Mouse (Mus musculus) myocyte (in vitro differentiated cells): Measurements from ENCODE around the gene Cd1d1. TPM values are rescaled to one million over a fixed set of nuclear protein-coding genes. Genes with fewer than 3 reads are reported as not detected.

ENCODE experiments used
- H3K27me3 ChIP-seq: one replicate; pipeline ENCODE4 v1.6.1; 2011; ENCODE audit not compliant: control insufficient read depth, insufficient read depth, insufficient read length
- H3K36me3 ChIP-seq: one replicate; pipeline ENCODE4 v1.6.1; 2011; ENCODE audit not compliant: control insufficient read depth, insufficient read depth
- H3K4me2 ChIP-seq: one replicate; pipeline ENCODE4 v1.6.1; 2011; ENCODE audit warnings: low read depth, control low read depth
- H3K4me3 ChIP-seq: one replicate; pipeline ENCODE4 v1.5.1; 2011; ENCODE audit warnings: mild to moderate bottlenecking, control low read depth, moderate library complexity
- H3K79me2 ChIP-seq: one replicate; pipeline ENCODE4 v1.6.1; 2011; ENCODE audit not compliant: control insufficient read depth, insufficient read depth
- H3ac ChIP-seq: one replicate; pipeline ENCODE4 v1.6.1; 2011; ENCODE audit not compliant: control insufficient read depth, insufficient read length
- CEBPB ChIP-seq: IDR thresholded peaks from 2 replicates; pipeline ENCODE4 v1.6.1; 2011; ENCODE audit warnings: mild to moderate bottlenecking, moderate library complexity; ENCODE audit not compliant: poor library complexity, insufficient read depth, severe bottlenecking
- E2F4 ChIP-seq: IDR thresholded peaks from one replicate; pipeline ENCODE4 v1.6.1; 2011; ENCODE audit warnings: mild to moderate bottlenecking, control low read depth, moderate library complexity; ENCODE audit not compliant: insufficient read depth
- MAX ChIP-seq: IDR thresholded peaks from one replicate; pipeline ENCODE4 v1.6.1; 2011; ENCODE audit warnings: low read depth, mild to moderate bottlenecking, control low read depth
- MYOD1 ChIP-seq, 3 experiments: IDR thresholded peaks; one replicate each; pipeline ENCODE4 v1.6.1; 2011; ENCODE audit warnings: control low read depth in 2 of 3, low read depth in 2 of 3, mild to moderate bottlenecking in 2 of 3, moderate library complexity in 1 of 3; ENCODE audit not compliant: insufficient read length in 2 of 3, control insufficient read depth in 1 of 3
- MYOG ChIP-seq, 3 experiments: IDR thresholded peaks; one replicate each; pipeline ENCODE4 v1.6.1; 2011; ENCODE audit warnings: control low read depth in 2 of 3, low read depth in 2 of 3, mild to moderate bottlenecking in 2 of 3; ENCODE audit not compliant: insufficient read length in 2 of 3, control insufficient read depth in 1 of 3, insufficient read depth in 1 of 3
- POLR2A ChIP-seq: IDR thresholded peaks from one replicate; pipeline ENCODE4 v1.6.1; 2011; ENCODE audit warnings: low read depth, mild to moderate bottlenecking, control low read depth, moderate library complexity; ENCODE audit not compliant: insufficient read length
- POLR2AphosphoS2 ChIP-seq: IDR thresholded peaks from one replicate; pipeline ENCODE4 v1.6.1; 2011; ENCODE audit warnings: low read depth, control low read depth; ENCODE audit not compliant: insufficient read length
- REST ChIP-seq: IDR thresholded peaks from one replicate; pipeline ENCODE4 v1.6.1; 2011; ENCODE audit warnings: mild to moderate bottlenecking, control low read depth, moderate library complexity; ENCODE audit not compliant: insufficient read depth, insufficient read length
- SRF ChIP-seq: IDR thresholded peaks from one replicate; pipeline ENCODE4 v1.6.1; 2011; ENCODE audit warnings: low read depth; ENCODE audit not compliant: control insufficient read depth, insufficient read length
- TCF12 ChIP-seq: IDR thresholded peaks from one replicate; pipeline ENCODE4 v1.6.1; 2011; ENCODE audit warnings: mild to moderate bottlenecking, control low read depth; ENCODE audit not compliant: poor library complexity, insufficient read depth, severe bottlenecking
- TCF3 ChIP-seq: IDR thresholded peaks from one replicate; pipeline ENCODE4 v1.6.1; 2011; ENCODE audit warnings: low read depth, control low read depth; ENCODE audit not compliant: insufficient read length
- USF1 ChIP-seq: IDR thresholded peaks from one replicate; pipeline ENCODE4 v1.6.1; 2011; ENCODE audit warnings: low read depth, mild to moderate bottlenecking, control low read depth, moderate library complexity
- polyA plus RNA-seq: library from polyadenylated mRNA; unstranded; fragments of >200 nt; fragmentation: generic; extraction: Trizol; gene quantifications from one replicate; pipeline ENCODE4 v1.2.1, GENCODE M21; 2012; ENCODE audit warnings: missing spikeins

The Cd1d1 gene
- polyA plus RNA-seq: 0.38 TPM

- Histone ChIP-seq H3K36me3 (no peaks in the 10 kb centered on the region), H3ac (no peak within 1 kb of the TSS), H3K4me2 (peak within 1 kb of the TSS; percentile 66), H3K79me2 (no peaks in the 10 kb centered on the region), H3K27me3 (no peaks in the 10 kb centered on the region), H3K4me3 (peak within 1 kb of the TSS; percentile 27)
- no peak for TF ChIP-seq SRF
- TF ChIP-seq REST: no peak
- TF ChIP-seq POLR2AphosphoS2: no peak
- TF ChIP-seq TCF3: no peak
Observed at GRCm38 (mm10) chr3:86999415-86999740, at the start of gene Cd1d1. Cd1d1 (minus strand) TSS chr3:86999441.

- Histone ChIP-seq H3K36me3 (no peaks in the 10 kb centered on the region), H3K4me2 (no peak overlapping the region), H3K4me3 (no peak overlapping the region), H3K27me3 (no peaks in the 10 kb centered on the region), H3K79me2 (no peaks in the 10 kb centered on the region), H3ac (no peak overlapping the region)
- TF ChIP-seq SRF: no peak
- no peak for TF ChIP-seq MAX
- no peak for TF ChIP-seq TCF12
- no peak for TF ChIP-seq USF1
- TF ChIP-seq CEBPB: no peak
- TF ChIP-seq TCF3: no peak
- no peak for TF ChIP-seq POLR2A
- no peak for TF ChIP-seq POLR2AphosphoS2
- no peak for TF ChIP-seq E2F4
- TF ChIP-seq MYOG (IDR thresholded peaks at IDR 0.05; ENCODE audit: control insufficient read depth in 1 of 3, insufficient read depth in 1 of 3, insufficient read length in 2 of 3, low read depth in 2 of 3): no peak
- no peak for TF ChIP-seq MYOD1 (IDR thresholded peaks at IDR 0.05; ENCODE audit: control insufficient read depth in 1 of 3, insufficient read length in 2 of 3, low read depth in 2 of 3)
- no peak for TF ChIP-seq REST
Observed at GRCm38 (mm10) chr3:87047801-87048200, 48.6 kb upstream of the Cd1d1 start.

- Histone ChIP-seq H3K79me2 (no peaks in the 10 kb centered on the region), H3K27me3 (no peaks in the 10 kb centered on the region), H3K36me3 (no peaks in the 10 kb centered on the region), H3K4me2 (peak overlapping the region; percentile 34), H3ac (no peak overlapping the region), H3K4me3 (no peak overlapping the region)
- no peak for TF ChIP-seq CEBPB
- no peak for TF ChIP-seq TCF12
- no peak for TF ChIP-seq POLR2A
- TF ChIP-seq REST: no peak
- no peak for TF ChIP-seq MYOD1 (IDR thresholded peaks at IDR 0.05; ENCODE audit: control insufficient read depth in 1 of 3, insufficient read length in 2 of 3, low read depth in 2 of 3)
- no peak for TF ChIP-seq SRF
- TF ChIP-seq TCF3: no peak
- no peak for TF ChIP-seq USF1
- no peak for TF ChIP-seq POLR2AphosphoS2
- no peak for TF ChIP-seq E2F4
- no peak for TF ChIP-seq MAX
- TF ChIP-seq MYOG (IDR thresholded peaks at IDR 0.05; ENCODE audit: control insufficient read depth in 1 of 3, insufficient read depth in 1 of 3, insufficient read length in 2 of 3, low read depth in 2 of 3): no peak
Observed at GRCm38 (mm10) chr3:87041733-87042132, 42.5 kb upstream of the Cd1d1 start.

- H3ac ChIP-seq: no peak overlapping the region
- no peak for TF ChIP-seq POLR2A
- TF ChIP-seq TCF3: no peak
- no peak for TF ChIP-seq E2F4
- TF ChIP-seq CEBPB: no peak
- TF ChIP-seq POLR2AphosphoS2: no peak
- no peak for TF ChIP-seq USF1
- no peak for TF ChIP-seq MAX
- TF ChIP-seq MYOG (IDR thresholded peaks at IDR 0.05; ENCODE audit: control insufficient read depth in 1 of 3, insufficient read depth in 1 of 3, insufficient read length in 2 of 3, low read depth in 2 of 3): no peak
- no peak for TF ChIP-seq REST
- no peak for TF ChIP-seq SRF
- H3K79me2 ChIP-seq: no peaks in the 10 kb centered on the region
Observed at GRCm38 (mm10) chr3:87038500-87038899, 39.3 kb upstream of the Cd1d1 start.

DNA sequence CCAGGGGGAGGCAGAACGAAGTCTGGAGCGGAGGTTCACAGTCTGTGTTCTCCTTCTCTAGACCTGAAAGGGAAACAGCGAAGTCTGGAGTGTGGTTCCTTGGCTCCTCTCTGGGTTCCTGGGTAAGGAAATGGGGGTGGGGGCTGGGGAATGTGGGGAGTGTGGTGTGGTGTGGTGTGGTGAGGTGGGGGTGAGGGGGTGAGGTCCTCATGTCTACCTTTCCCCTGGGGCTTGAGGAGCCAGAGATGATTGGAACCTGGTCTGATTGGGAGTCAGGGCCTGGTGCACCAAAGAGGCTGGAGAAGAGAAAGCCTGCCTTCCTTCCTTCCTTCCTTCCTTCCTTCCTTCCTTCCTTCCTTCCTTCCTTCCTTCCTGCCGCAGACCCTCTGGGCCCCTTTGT is 34.8 kb upstream of the Cd1d1 start:
- no peaks in the 10 kb centered on the region for H3K36me3 ChIP-seq
- no peak overlapping the region for H3ac ChIP-seq
- H3K27me3 ChIP-seq: peaks cover 13% of the 10 kb centered on the region
- no peak overlapping the region for H3K4me3 ChIP-seq
- no peak for TF ChIP-seq POLR2AphosphoS2
- H3K79me2 ChIP-seq: no peaks in the 10 kb centered on the region
- no peak overlapping the region for H3K4me2 ChIP-seq

More at GRCm38 (mm10) chr3:87038500-87038899, 39.3 kb upstream of the Cd1d1 start:
- Histone ChIP-seq H3K36me3 (no peaks in the 10 kb centered on the region), H3K4me3 (no peak overlapping the region), H3K27me3 (peaks cover 6% of the 10 kb centered on the region), H3K4me2 (no peak overlapping the region)
